Comparison of ENCODE assay signal across 1 mouse cellular context in genomic region chr7:30169583-30170282, GRCm38 (mm10).
TF ChIP-seq lines count a peak whose summit lies in the region.

TSS of gene Zfp146 (minus strand) at chr7:30169750.

TF ChIP-seq in CH12.LX, 34 proteins besides CTCF, POLR2A, EP300 and RAD21 (continued from another document):
- TF ChIP-seq POLR2AphosphoS2 (IDR thresholded peaks at IDR 0.05; ENCODE audit: low read depth, low read length) (peak; percentile 88; the same call in 1 of the 2 replicates), IRF4 (IDR thresholded peaks at IDR 0.05; ENCODE audit: low read depth, low read length) (peak; percentile 17; the same call in 1 of the 2 replicates), ZNF384 (IDR thresholded peaks at IDR 0.05; ENCODE audit: low read depth, low read length) (no peak), KAT2A (IDR thresholded peaks at IDR 0.05; ENCODE audit: insufficient replicate concordance, low read length) (peak; percentile 89; the same call in 1 of the 2 replicates), ZC3H11A (IDR thresholded peaks at IDR 0.05; ENCODE audit: low read depth, low read length) (no peak), E2F4 (IDR thresholded peaks at IDR 0.05; ENCODE audit: insufficient replicate concordance, low read depth, low read length) (no peak), NELFE (IDR thresholded peaks at IDR 0.05; ENCODE audit: low read depth, low read length) (peak; percentile 92), JUN (IDR thresholded peaks at IDR 0.05; ENCODE audit: insufficient read depth, low read depth, low read length) (no peak), JUND (conservative IDR thresholded peaks at IDR 0.05; ENCODE audit: low read depth, low read length) (no peak), PAX5 (IDR thresholded peaks at IDR 0.05; ENCODE audit: low read length) (no peak), BHLHE40 (IDR thresholded peaks at IDR 0.05; ENCODE audit: low read depth, low read length) (no peak), USF2 (conservative IDR thresholded peaks at IDR 0.05; ENCODE audit: low read depth, low read length) (no peak), ETS1 (conservative IDR thresholded peaks at IDR 0.05; ENCODE audit: low read depth, low read length) (no peak), SIN3A (IDR thresholded peaks at IDR 0.05; ENCODE audit: low read length) (peak; percentile 39), CHD2 (IDR thresholded peaks at IDR 0.05; ENCODE audit: low read length) (peak; percentile 29; the same call in 1 of the 2 replicates), MXI1 (IDR thresholded peaks at IDR 0.05; ENCODE audit: low read depth, low read length) (peak; percentile 98), SMC3 (IDR thresholded peaks at IDR 0.05; ENCODE audit: low read depth, low read length) (no peak), MEF2A (IDR thresholded peaks at IDR 0.05; ENCODE audit: borderline replicate concordance, low read depth, low read length) (0 out of 2 replicates have a peak, but pooled peaks have one; percentile 17), NRF1 (IDR thresholded peaks at IDR 0.05; ENCODE audit: low read depth, low read length) (peak; percentile 88), ZKSCAN1 (IDR thresholded peaks at IDR 0.05; ENCODE audit: borderline replicate concordance, low read depth, low read length) (no peak), MAX (IDR thresholded peaks at IDR 0.05; ENCODE audit: low read length) (peak; percentile 92), MAZ (IDR thresholded peaks at IDR 0.05; ENCODE audit: low read depth, low read length) (0 out of 2 replicates have a peak, but pooled peaks have one; percentile 19), USF1 (IDR thresholded peaks at IDR 0.05; ENCODE audit: low read depth, low read length) (no peak)
TF ChIP-seq in CH12.LX: peak in this region for 17.
